Mouse (Mus musculus) G1E (cell line): ENCODE measurements at regions not wholly inside any gene's neighbourhood (a gene's known extent, or its start where the extent isn't known, plus 50 kb on each side); places are given as distances from the start of the nearest gene placed in this dataset.

ENCODE experiments used
- CTCF ChIP-seq: IDR thresholded peaks from 2 replicates; pipeline ENCODE4 v1.5.1; 2012; ENCODE audit warnings: low read depth, low read length, inconsistent platforms, mixed read lengths
- GATA1 ChIP-seq: IDR thresholded peaks from 2 replicates; pipeline ENCODE4 v1.6.1; 2012; ENCODE audit warnings: borderline replicate concordance, low read length, inconsistent platforms, mixed read lengths
- POLR2AphosphoS5 ChIP-seq: IDR thresholded peaks from 2 replicates; pipeline ENCODE4 v1.6.1; 2012; ENCODE audit warnings: low read depth, low read length, inconsistent platforms; ENCODE audit not compliant: insufficient replicate concordance
- TAL1 ChIP-seq: conservative IDR thresholded peaks from 2 replicates; pipeline ENCODE4 v1.6.1; 2012; ENCODE audit warnings: low read depth, low read length, inconsistent platforms, mixed read lengths

GRCm38 (mm10) chr7:72938842-72939241 is 436.5 kb upstream of the Rgma start:
- no peak for TF ChIP-seq CTCF
- TF ChIP-seq GATA1 = no peak
- TF ChIP-seq TAL1 = no peak
- no peak for TF ChIP-seq POLR2AphosphoS5
